Mouse (Mus musculus) ES-Bruce4 (cell line): ENCODE measurements around the gene Ccm2.

ENCODE experiments used
- CTCF ChIP-seq: IDR thresholded peaks from one replicate; pipeline ENCODE4 v1.8.1; 2011; ENCODE audit warnings: low read depth, low read length
- EP300 ChIP-seq: IDR thresholded peaks from 2 replicates; pipeline ENCODE4 v1.6.1; 2011; ENCODE audit warnings: low read depth, low read length; ENCODE audit not compliant: insufficient read depth

GRCm38 (mm10) chr11:6547037-6547680 lies 472 bp downstream of the Ccm2 start:
- TF ChIP-seq CTCF (no peak), EP300 (no peak)
